Mouse (Mus musculus) stomach, postnatal 0 days (tissue): Measurements from ENCODE around the gene Isoc2a. TPM values are rescaled to one million over a fixed set of nuclear protein-coding genes. Genes with fewer than 3 reads are reported as not detected.

Source experiments
- ATAC-seq: fragments of 200-750 bp; cut with Nextera tagmentation; 2 replicates; pipeline ENCODE4 v1.8.0; 2017; ENCODE audit not compliant: low FRiP score, low TSS enrichment
- DNase-seq: peaks from one replicate; pipeline ENCODE4 v3.0.0-alpha.2; 2016; ENCODE audit warnings: low spot score
- H3K27ac ChIP-seq: fragments of 300-500 bp; sonication (generic); replicated peaks from 2 replicates; pipeline ENCODE4 v1.5.1; 2014; ENCODE audit warnings: mild to moderate bottlenecking, control low read depth
- H3K27me3 ChIP-seq: fragments of 300-500 bp; sonication (generic); 2 replicates; pipeline ENCODE4 v1.6.1; 2014; ENCODE audit warnings: low read length; ENCODE audit not compliant: control insufficient read depth, insufficient read depth
- H3K36me3 ChIP-seq: fragments of 300-500 bp; sonication (generic); 2 replicates; pipeline ENCODE4 v1.6.1; 2014; ENCODE audit warnings: low read length, mixed read lengths; ENCODE audit not compliant: control insufficient read depth, insufficient read depth
- H3K4me1 ChIP-seq: fragments of 300-500 bp; sonication (generic); replicated peaks from 2 replicates; pipeline ENCODE4 v1.6.1; 2014; ENCODE audit warnings: antibody characterized with exemption; ENCODE audit not compliant: control insufficient read depth, insufficient read depth
- H3K4me2 ChIP-seq: fragments of 300-500 bp; sonication (generic); replicated peaks from 2 replicates; pipeline ENCODE4 v1.6.1; 2014; ENCODE audit warnings: low read depth, mild to moderate bottlenecking, control low read depth, moderate library complexity
- H3K4me3 ChIP-seq: fragments of 300-500 bp; sonication (generic); 2 replicates; pipeline ENCODE4 v1.5.1; 2014; ENCODE audit warnings: low read depth, low read length, control low read depth
- H3K9ac ChIP-seq: fragments of 300-500 bp; sonication (generic); 2 replicates; pipeline ENCODE4 v1.6.1; 2014; ENCODE audit warnings: mild to moderate bottlenecking, low read length, control low read depth, mixed read lengths
- H3K9me3 ChIP-seq: fragments of 300-500 bp; sonication (generic); 2 replicates; pipeline ENCODE4 v1.6.1; 2016; ENCODE audit warnings: low read length; ENCODE audit not compliant: control insufficient read depth
- CTCF ChIP-seq: IDR thresholded peaks from 2 replicates; pipeline ENCODE4 v1.5.1; 2016; ENCODE audit warnings: antibody characterized with exemption, low read depth, mild to moderate bottlenecking, moderate library complexity
- EP300 ChIP-seq: optimal IDR thresholded peaks from 2 replicates; pipeline ENCODE3; 2016; ENCODE audit warnings: antibody characterized with exemption
- WGBS: fragments of 180-500 bp; shearing (Covaris S2); extraction: QIAGEN DNeasy Blood & Tissue Kit; methylation state at CpG from one replicate; pipeline ENCODE4 v1.1.7; 2014; 5-methylcytosine and 5-hydroxymethylcytosine counted together
- polyA plus RNA-seq: library from polyadenylated mRNA; unstranded; fragments of >200 nt; fragmentation: Nextera tagmentation; extraction: Ambion mirVana; gene quantifications from 2 replicates; pipeline ENCODE4 v1.2.1, GENCODE M21; 2015

Isoc2a gene
- 0.56 and 0.67 TPM in 2 replicates for polyA plus RNA-seq

DNA sequence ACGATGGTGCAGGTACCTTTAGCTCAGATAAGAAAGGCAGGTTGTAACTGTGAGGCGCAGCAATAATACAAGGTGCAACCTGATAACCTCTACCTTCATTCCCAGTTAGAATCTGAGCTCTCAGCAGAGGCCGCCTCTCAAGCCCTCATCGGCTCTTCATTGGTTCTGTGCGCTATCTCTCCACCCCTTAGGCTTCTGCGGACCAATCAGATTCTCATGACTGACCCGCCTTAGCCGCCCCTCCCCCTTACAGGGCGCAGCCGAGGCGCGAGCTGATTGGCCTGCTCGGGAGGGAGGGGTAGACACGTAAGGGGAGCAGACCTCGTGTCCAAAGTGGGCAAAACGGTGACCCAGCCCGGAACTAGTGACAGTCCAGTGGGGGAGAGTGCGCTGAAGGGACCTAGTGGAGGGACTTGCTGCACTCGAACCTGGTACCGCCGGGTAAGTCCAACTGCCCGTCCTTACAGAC is at the start of gene Isoc2a:
Gene Isoc2a (plus strand): TSS at position 401 of the 469 bp plus-strand sequence.
- Histone ChIP-seq H3K9ac (peak within 1 kb of the TSS; percentile 72), H3K4me2 (peak within 1 kb of the TSS; percentile 78), H3K4me3 (peak within 1 kb of the TSS; percentile 52), H3K9me3 (no peaks in the 10 kb centered on the region), H3K4me1 (peaks cover 6% of the 10 kb centered on the region; the same call in 1 of the 2 replicates), H3K36me3 (no peaks in the 10 kb centered on the region), H3K27ac (peak within 1 kb of the TSS; percentile 81), H3K27me3 (no peaks in the 10 kb centered on the region)
- TF ChIP-seq CTCF (no peak), EP300 (no peak)
- ATAC-seq (peak; percentile 100), DNase-seq (peak; percentile 98)
- WGBS = under 1% methylated on average over 22 of the region's 22 CpGs

DNA sequence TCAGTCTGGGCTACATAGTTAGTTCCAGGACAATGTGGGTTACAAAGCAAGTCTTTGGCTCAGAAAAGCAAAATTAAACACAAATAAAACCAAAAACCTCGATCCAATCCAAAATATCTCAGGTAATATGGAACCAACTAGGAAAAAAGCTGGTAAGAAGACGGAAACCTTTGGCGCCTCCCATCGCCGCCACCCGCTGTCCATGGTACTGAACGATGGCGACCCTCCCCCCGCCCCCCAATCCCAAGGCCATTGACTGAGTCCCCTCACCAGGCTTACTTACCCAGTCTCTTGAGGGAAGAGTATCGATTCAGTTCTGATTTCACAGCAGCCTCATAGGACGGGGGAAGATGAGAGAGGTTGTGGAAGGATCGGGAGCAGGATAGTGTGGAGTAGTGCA is 46.5 kb upstream of the Isoc2a start:
- DNase-seq (no peak), ATAC-seq (no peak)
- H3K36me3 ChIP-seq = no peaks in the 10 kb centered on the region
- WGBS = 8% methylated on average over 12 of the region's 12 CpGs
- H3K27ac ChIP-seq = no peak overlapping the region
- no peak overlapping the region for H3K4me2 ChIP-seq
- H3K9me3 ChIP-seq = no peaks in the 10 kb centered on the region
- H3K4me3 ChIP-seq = no peak overlapping the region
- TF ChIP-seq EP300 = no peak
- TF ChIP-seq CTCF = no peak
- no peaks in the 10 kb centered on the region for H3K4me1 ChIP-seq
- no peaks in the 10 kb centered on the region for H3K27me3 ChIP-seq
- H3K9ac ChIP-seq = no peak overlapping the region

- DNase-seq (peak; percentile 26), ATAC-seq (peak; percentile 46)
- Histone ChIP-seq H3K27me3 (no peaks in the 10 kb centered on the region; the same call in 1 of the 2 replicates), H3K4me3 (peak overlapping the region; percentile 35), H3K4me1 (0 out of 2 replicates have a peak, but pooled peaks cover 3% of the 10 kb centered on the region), H3K36me3 (no peaks in the 10 kb centered on the region), H3K27ac (no peak overlapping the region), H3K9ac (peak overlapping the region; percentile 38; the same call in 1 of the 2 replicates), H3K4me2 (peak overlapping the region; percentile 87), H3K9me3 (no peaks in the 10 kb centered on the region)
- 6% methylated on average over 32 of the region's 34 CpGs for WGBS
- TF ChIP-seq CTCF (no peak), EP300 (no peak)
These were observed 41.2 kb upstream of the Isoc2a start for GRCm38 (mm10) chr7:4835631-4836327.

GRCm38 (mm10) chr7:4836351-4836792 is 40.6 kb upstream of the Isoc2a start:
- ATAC-seq = peak; percentile 94
- Histone ChIP-seq H3K36me3 (no peaks in the 10 kb centered on the region), H3K9ac (peak overlapping the region; percentile 41), H3K9me3 (no peaks in the 10 kb centered on the region), H3K4me2 (peak overlapping the region; percentile 87), H3K27ac (no peak overlapping the region), H3K4me3 (peak overlapping the region; percentile 35), H3K27me3 (no peaks in the 10 kb centered on the region; the same call in 1 of the 2 replicates), H3K4me1 (0 out of 2 replicates have a peak, but pooled peaks cover 3% of the 10 kb centered on the region)
- under 1% methylated on average over 49 of the region's 51 CpGs for WGBS
- TF ChIP-seq CTCF (peak; percentile 68), EP300 (no peak)
- DNase-seq = peak; percentile 86

DNA sequence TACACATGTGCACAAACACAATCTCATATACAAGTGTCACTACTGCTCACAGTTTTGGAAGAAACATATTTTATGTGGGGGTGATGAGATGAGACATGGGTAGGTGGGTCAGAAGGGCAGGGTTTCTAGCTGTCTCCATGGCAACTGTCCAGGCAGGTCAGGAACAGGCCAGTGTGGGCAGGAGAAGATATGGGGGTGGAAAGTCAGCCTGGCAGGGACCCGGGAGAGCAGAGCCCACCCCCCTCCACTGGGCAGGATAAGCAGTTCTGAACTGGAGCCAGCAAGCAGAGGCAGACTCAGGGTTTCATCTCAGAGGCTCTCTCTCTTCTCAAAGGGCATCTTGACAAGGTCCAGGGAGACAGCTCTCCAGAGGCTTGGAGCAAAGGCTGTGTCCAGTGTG is 39.3 kb upstream of the Isoc2a start:
- Histone ChIP-seq H3K9ac (no peak overlapping the region), H3K4me2 (no peak overlapping the region), H3K4me1 (0 out of 2 replicates have a peak, but pooled peaks cover 3% of the 10 kb centered on the region), H3K36me3 (no peaks in the 10 kb centered on the region), H3K9me3 (no peaks in the 10 kb centered on the region), H3K27me3 (no peaks in the 10 kb centered on the region; the same call in 1 of the 2 replicates), H3K4me3 (no peak overlapping the region), H3K27ac (no peak overlapping the region)
- ATAC-seq = no peak
- no peak for DNase-seq
- TF ChIP-seq CTCF (no peak), EP300 (no peak)
- whole genome bisulfite sequencing = 0% methylated on average over 1 of the region's 1 CpGs

GRCm38 (mm10) chr7:4842077-4842476 is 34.9 kb upstream of the Isoc2a start:
- H3K4me2 ChIP-seq = no peak overlapping the region
- ATAC-seq (no peak), DNase-seq (no peak)
- no peak overlapping the region for H3K27ac ChIP-seq
- 59% methylated on average over 5 of the region's 5 CpGs for WGBS
- H3K27me3 ChIP-seq = peaks cover 4% of the 10 kb centered on the region; the same call in 1 of the 2 replicates
- H3K9ac ChIP-seq = no peak overlapping the region
- peaks cover 2% of the 10 kb centered on the region; the same call in 1 of the 2 replicates for H3K4me1 ChIP-seq
- no peaks in the 10 kb centered on the region for H3K9me3 ChIP-seq
- H3K4me3 ChIP-seq = no peak overlapping the region
- TF ChIP-seq EP300 (no peak), CTCF (no peak)
- H3K36me3 ChIP-seq = no peaks in the 10 kb centered on the region
